14 mouse cellular contexts compared by ENCODE assay signal in the genomic region with DNA sequence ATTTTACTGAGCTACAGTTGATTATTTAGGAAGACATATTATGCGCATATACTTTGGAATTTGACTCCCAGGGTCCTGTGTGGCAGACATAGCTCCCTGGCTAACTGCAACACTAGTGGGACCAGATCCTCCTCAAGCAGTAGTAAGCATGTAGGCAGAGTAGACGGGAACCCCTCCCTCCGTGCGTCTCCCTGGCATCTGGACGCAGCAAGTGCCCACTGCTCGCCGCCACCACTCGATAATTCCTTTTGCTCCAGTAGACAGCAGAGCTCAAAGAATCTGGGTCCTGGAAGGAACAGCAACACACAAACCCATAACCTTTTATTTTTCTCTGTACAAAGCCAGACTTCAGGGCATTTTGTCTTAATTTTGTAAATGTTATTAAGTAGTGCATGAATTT. TPM values are rescaled to one million over a fixed set of nuclear protein-coding genes. Genes with fewer than 3 reads are reported as not detected.
DNase-seq lines count a peak whose midpoint lies in the region; ATAC-seq and TF ChIP-seq lines count a peak whose summit lies in the region.
"Had no signal": no experiment of that assay in that cellular context is flagged by ENCODE, and none has a peak within 500 bp of the region (broad histone marks: within the 10 kb centered on the region; RNA-seq: fewer than 3 reads in every experiment).

No protein-coding gene starts in this region.

- no peak for TF ChIP-seq CTCF in midbrain, postnatal 0 days (IDR thresholded peaks at IDR 0.05)

- intact Hi-C loops in heart, postnatal 25 days (cut with DNase I), result loop anchor here (5.0 kb wide), 1 partner anchor 53 kb away; no protein-coding TSS in a partner anchor

- no peaks in the 10 kb centered on the region for H3K27me3 ChIP-seq in limb, embryonic 12.5 days
- no peaks in the 10 kb centered on the region for H3K27me3 ChIP-seq in limb, embryonic 10.5 days (ENCODE audit: low read depth, poor library complexity, severe bottlenecking)
- no peaks in the 10 kb centered on the region for H3K27me3 ChIP-seq in embryonic facial prominence, embryonic 15.5 days
- no peaks in the 10 kb centered on the region for H3K27me3 ChIP-seq in midbrain, postnatal 0 days (ENCODE audit: insufficient read depth, low read length)
- H3K27me3 ChIP-seq: hindbrain, embryonic 15.5 days; midbrain, embryonic 12.5 days had no signal

- no peak overlapping the region for H3K9ac ChIP-seq in limb, embryonic 12.5 days (replicated peaks)
- H3K9ac ChIP-seq in embryonic facial prominence, embryonic 15.5 days, result no peak overlapping the region
- no peak overlapping the region for H3K9ac ChIP-seq in midbrain, postnatal 0 days (replicated peaks; ENCODE audit: low read length, poor library complexity, severe bottlenecking)
- H3K9ac ChIP-seq: hindbrain, embryonic 15.5 days; midbrain, embryonic 12.5 days had no signal

- H3K4me3 ChIP-seq in limb, embryonic 12.5 days (replicated peaks), result no peak overlapping the region
- H3K4me3 ChIP-seq in limb, embryonic 10.5 days, result no peak overlapping the region
- no peak overlapping the region for H3K4me3 ChIP-seq in embryonic facial prominence, embryonic 15.5 days (replicated peaks)
- no peak overlapping the region for H3K4me3 ChIP-seq in midbrain, postnatal 0 days (ENCODE audit: low read depth, low read length)
- H3K4me3 ChIP-seq: erythroblast, embryonic 14.5 days; hindbrain, embryonic 15.5 days; midbrain, embryonic 12.5 days had no signal

- no peaks in the 10 kb centered on the region for H3K36me3 ChIP-seq in limb, embryonic 12.5 days
- H3K36me3 ChIP-seq in limb, embryonic 10.5 days, result no peaks in the 10 kb centered on the region
- H3K36me3 ChIP-seq in embryonic facial prominence, embryonic 15.5 days, result no peaks in the 10 kb centered on the region
- H3K36me3 ChIP-seq in midbrain, postnatal 0 days (ENCODE audit: insufficient read depth, low read length), result no peaks in the 10 kb centered on the region
- H3K36me3 ChIP-seq: hindbrain, embryonic 15.5 days; midbrain, embryonic 12.5 days had no signal

- peak; percentile 89 for DNase-seq in heart, adult 11 months
- DNase-seq in heart, postnatal 25 days (ENCODE audit: low spot score), result no peak
- no peak for DNase-seq in limb, embryonic 10.5 days (ENCODE audit: low spot score)
- no peak for DNase-seq in midbrain, postnatal 0 days (ENCODE audit: low spot score)
- no peak for DNase-seq in right cerebral cortex, adult 18-20 months
- DNase-seq: layer of hippocampus, postnatal 36 days; thymus, adult 2 months had no signal

- peak overlapping the region; percentile 35; the same call in 1 of the 2 replicates for H3K27ac ChIP-seq in limb, embryonic 12.5 days
- no peak overlapping the region for H3K27ac ChIP-seq in limb, embryonic 10.5 days
- peak overlapping the region; percentile 86 for H3K27ac ChIP-seq in embryonic facial prominence, embryonic 15.5 days (replicated peaks)
- peak overlapping the region; percentile 18; the same call in 1 of the 2 replicates for H3K27ac ChIP-seq in midbrain, postnatal 0 days (ENCODE audit: low read depth, low read length)

- ATAC-seq in limb, embryonic 12.5 days (ENCODE audit: insufficient number of reproducible peaks, insufficient read depth, low FRiP score, low TSS enrichment, low read depth), result no peak
- no peak for ATAC-seq in embryonic facial prominence, embryonic 15.5 days (ENCODE audit: insufficient number of reproducible peaks, low FRiP score, low TSS enrichment, low read depth)
- ATAC-seq in midbrain, postnatal 0 days (ENCODE audit: low FRiP score), result no peak
- ATAC-seq in frontal cortex, adult (ENCODE audit: low TSS enrichment), result no peak
- ATAC-seq: CD4-positive, CD25-positive, alpha-beta regulatory T cell, adult 4 months had no signal

- 85% methylated on average over 8 of the region's 8 CpGs for WGBS in limb, embryonic 12.5 days
- WGBS in limb, embryonic 10.5 days, result 92% methylated on average over 8 of the region's 8 CpGs
- 34% methylated on average over 8 of the region's 8 CpGs for WGBS in embryonic facial prominence, embryonic 15.5 days
- WGBS in midbrain, postnatal 0 days, result 58% methylated on average over 8 of the region's 8 CpGs

- H3K4me2 ChIP-seq in limb, embryonic 12.5 days, result no peak overlapping the region
- no peak overlapping the region for H3K4me2 ChIP-seq in embryonic facial prominence, embryonic 15.5 days (replicated peaks)
- no peak overlapping the region for H3K4me2 ChIP-seq in midbrain, postnatal 0 days (ENCODE audit: low read depth, low read length, poor library complexity, severe bottlenecking)
- H3K4me2 ChIP-seq: hindbrain, embryonic 15.5 days; midbrain, embryonic 12.5 days had no signal

- H3K4me1 ChIP-seq in limb, embryonic 12.5 days (replicated peaks), result peaks cover 11% of the 10 kb centered on the region; the same call in 1 of the 2 replicates
- 0 out of 2 replicates have a peak, but pooled peaks cover 7% of the 10 kb centered on the region for H3K4me1 ChIP-seq in limb, embryonic 10.5 days
- peaks cover 19% of the 10 kb centered on the region for H3K4me1 ChIP-seq in embryonic facial prominence, embryonic 15.5 days
- peaks cover 4% of the 10 kb centered on the region for H3K4me1 ChIP-seq in midbrain, postnatal 0 days (ENCODE audit: insufficient read depth, low read length)

- no peaks in the 10 kb centered on the region for H3K9me3 ChIP-seq in limb, embryonic 12.5 days
- no peaks in the 10 kb centered on the region for H3K9me3 ChIP-seq in limb, embryonic 10.5 days (replicated peaks)
- H3K9me3 ChIP-seq in embryonic facial prominence, embryonic 15.5 days (replicated peaks), result no peaks in the 10 kb centered on the region
- H3K9me3 ChIP-seq in midbrain, postnatal 0 days (ENCODE audit: low read length), result no peaks in the 10 kb centered on the region
- H3K9me3 ChIP-seq: hindbrain, embryonic 15.5 days; midbrain, embryonic 12.5 days had no signal

RNA-seq across cellular contexts. Expression of a gene that starts 17.3 kb away (rescaled TPM):
- total RNA-seq in heart, postnatal 25 days (2021), result 1 to 10 TPM; 5.3 to 7.2 TPM
- polyA plus RNA-seq in limb, embryonic 12.5 days (2016; fragmentation: Nextera tagmentation; extraction: Ambion mirVana), result 1.7 and 2.5 TPM in 2 replicates
- 0.36 and 0.90 TPM in 2 replicates for polyA plus RNA-seq in limb, embryonic 10.5 days (2016; fragmentation: Nextera tagmentation; extraction: Ambion mirVana)
- polyA plus RNA-seq in embryonic facial prominence, embryonic 15.5 days (2015; fragmentation: Nextera tagmentation; extraction: Ambion mirVana), result 6.3 and 6.4 TPM in 2 replicates
- 48.8 and 57.4 TPM in 2 replicates for total RNA-seq in midbrain, postnatal 0 days (2014; rRNA removed)
- 17.7 and 19.6 TPM in 2 replicates for polyA plus RNA-seq in midbrain, postnatal 0 days (2015; fragmentation: Nextera tagmentation; extraction: Ambion mirVana)
